Mouse (Mus musculus) cerebellum, adult (tissue): Measurements from ENCODE around the gene Ankrd22.

Experiments
- ATAC-seq: cut with Nextera tagmentation; 2 replicates; pipeline ENCODE4 v1.9.2; 2017; ENCODE audit warnings: mild to moderate bottlenecking, moderate library complexity, mixed read lengths; ENCODE audit not compliant: insufficient number of reproducible peaks, low FRiP score, low TSS enrichment

Gene Ankrd22

GRCm38 (mm10) chr19:34182490-34182889, 16.6 kb upstream of the Ankrd22 start:
- no peak for ATAC-seq

- ATAC-seq, result no peak
Observed at GRCm38 (mm10) chr19:34181234-34181633, 15.4 kb upstream of the Ankrd22 start.

- ATAC-seq, result no peak
Observed at GRCm38 (mm10) chr19:34180316-34180715, 14.5 kb upstream of the Ankrd22 start.

GRCm38 (mm10) chr19:34179136-34179535, 13.3 kb upstream of the Ankrd22 start:
- ATAC-seq, result no peak

- ATAC-seq, result no peak
Observed at GRCm38 (mm10) chr19:34174004-34174403, 8.2 kb upstream of the Ankrd22 start.

DNA sequence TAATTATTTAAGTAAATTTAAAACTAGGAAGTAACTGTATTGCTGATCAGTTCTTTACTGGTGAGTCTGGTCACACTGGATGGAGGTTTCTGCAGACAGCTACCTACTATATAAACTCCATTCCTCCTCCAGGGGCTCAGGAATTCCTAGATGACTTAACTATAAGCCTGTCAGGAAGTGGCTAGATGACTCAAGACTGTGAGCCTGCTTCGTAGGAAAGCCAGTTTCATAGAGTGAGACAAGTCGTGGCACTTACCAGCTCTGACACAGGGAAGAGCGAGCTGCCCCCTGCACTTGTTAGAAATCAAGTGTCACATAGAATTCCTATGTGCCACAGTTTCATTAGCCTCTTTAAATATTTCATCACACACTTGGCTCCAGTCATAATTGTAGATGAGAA, 5.3 kb upstream of the Ankrd22 start:
- no peak for ATAC-seq

DNA sequence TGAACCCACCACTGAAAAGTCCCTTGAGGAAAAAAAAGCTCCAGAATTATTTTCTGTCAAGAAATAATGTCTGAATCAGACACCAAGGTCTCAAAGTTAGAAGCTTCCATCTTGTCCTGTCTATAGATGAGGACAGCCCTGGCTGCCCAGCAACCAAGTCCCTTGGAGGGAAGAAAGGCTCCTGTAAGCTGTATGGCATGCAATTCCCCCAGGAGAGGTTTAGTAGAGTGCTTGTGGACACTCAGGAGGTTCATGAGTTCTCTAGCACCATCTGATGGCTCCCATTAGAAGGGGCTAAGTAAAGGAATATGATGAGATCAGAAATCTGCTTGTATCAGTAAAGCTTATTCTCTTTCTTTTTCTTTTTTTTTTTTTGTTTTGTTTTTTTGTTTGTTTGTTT, 3.3 kb upstream of the Ankrd22 start:
- ATAC-seq, result no peak

DNA sequence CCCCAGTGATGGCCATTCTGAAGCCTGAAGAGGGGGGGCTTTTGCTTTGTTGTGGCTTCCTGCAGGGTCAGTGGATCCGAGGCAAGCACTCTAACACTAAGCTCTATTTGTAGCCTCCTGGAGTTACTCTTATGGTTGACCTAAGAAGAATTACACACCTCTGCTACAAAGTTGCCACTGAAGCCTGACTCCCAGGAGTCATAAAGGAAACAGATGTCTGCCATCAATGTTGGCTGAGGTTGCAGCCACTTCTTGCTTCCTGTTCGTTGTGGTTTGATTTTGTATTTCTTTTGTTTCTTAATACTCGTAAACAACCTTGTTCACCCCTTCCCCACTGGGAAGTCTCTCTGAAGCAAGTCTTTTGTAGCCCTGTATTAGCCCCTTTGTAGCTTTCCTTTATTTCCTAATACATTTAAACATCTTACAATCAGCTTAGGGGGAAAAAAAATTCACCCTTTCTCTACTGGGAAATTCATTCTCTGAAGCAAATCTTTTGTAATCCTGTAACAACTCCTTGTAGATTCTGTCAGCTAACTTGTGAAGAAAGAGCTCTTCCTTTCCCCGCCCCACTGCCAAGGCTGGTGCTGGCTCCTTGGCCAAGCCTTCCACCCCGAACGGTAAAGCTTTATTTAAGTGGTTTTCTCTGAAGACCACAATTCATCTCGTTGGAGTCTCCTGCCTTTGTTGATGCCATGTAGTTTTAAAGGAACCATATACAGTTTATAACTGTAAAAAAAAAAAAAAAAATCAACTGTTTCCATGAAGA, 2.2 kb upstream of the Ankrd22 start:
- ATAC-seq, result no peak

DNA sequence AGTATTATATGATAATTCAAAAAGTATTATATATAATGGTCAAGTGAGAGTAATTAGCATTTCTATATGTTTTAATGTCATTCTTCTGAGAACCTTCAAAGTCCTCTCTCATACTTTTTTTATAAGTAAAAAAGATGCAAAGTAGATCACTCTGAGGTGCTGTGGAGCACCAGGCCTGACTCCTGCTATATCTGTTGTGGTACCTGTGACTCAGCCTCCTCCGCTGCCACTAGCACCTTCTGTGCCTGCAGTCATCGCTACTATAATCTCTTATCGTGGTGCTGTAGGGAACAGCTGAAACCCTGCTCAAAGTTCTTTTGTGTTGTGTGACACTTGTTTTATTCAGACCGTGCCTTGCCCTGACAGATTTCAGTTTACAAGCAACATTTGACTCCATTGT, 533 bp upstream of the Ankrd22 start:
- ATAC-seq, result no peak

- no peak for ATAC-seq
Observed at GRCm38 (mm10) chr19:34162693-34163092, 3.2 kb downstream of the Ankrd22 start.

- ATAC-seq, result no peak
Observed at GRCm38 (mm10) chr19:34153263-34154144, 12.3 kb downstream of the Ankrd22 start.

- no peak for ATAC-seq
Observed at GRCm38 (mm10) chr19:34151909-34152308, 13.9 kb downstream of the Ankrd22 start.

DNA sequence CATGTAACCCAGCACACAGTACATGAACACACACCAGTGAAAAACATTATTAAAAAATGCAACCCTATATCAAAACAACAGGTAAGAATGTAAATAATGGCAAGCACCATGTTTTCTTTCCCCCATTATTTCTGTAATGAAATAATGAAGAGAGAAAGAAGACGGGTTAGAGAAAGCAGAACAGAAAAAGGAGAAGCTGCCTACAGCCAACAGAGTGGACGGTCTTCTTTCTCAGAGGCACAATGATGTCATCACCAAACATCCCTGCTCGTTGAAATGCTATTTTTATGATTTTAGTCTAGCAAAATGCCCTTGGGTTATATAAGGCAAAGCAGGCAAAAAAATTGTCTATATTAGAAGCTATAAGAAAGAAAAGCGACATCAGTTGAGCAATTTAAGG, 17.4 kb downstream of the Ankrd22 start:
- no peak for ATAC-seq

GRCm38 (mm10) chr19:34139431-34140046, 26.3 kb downstream of the Ankrd22 start:
- no peak for ATAC-seq

DNA sequence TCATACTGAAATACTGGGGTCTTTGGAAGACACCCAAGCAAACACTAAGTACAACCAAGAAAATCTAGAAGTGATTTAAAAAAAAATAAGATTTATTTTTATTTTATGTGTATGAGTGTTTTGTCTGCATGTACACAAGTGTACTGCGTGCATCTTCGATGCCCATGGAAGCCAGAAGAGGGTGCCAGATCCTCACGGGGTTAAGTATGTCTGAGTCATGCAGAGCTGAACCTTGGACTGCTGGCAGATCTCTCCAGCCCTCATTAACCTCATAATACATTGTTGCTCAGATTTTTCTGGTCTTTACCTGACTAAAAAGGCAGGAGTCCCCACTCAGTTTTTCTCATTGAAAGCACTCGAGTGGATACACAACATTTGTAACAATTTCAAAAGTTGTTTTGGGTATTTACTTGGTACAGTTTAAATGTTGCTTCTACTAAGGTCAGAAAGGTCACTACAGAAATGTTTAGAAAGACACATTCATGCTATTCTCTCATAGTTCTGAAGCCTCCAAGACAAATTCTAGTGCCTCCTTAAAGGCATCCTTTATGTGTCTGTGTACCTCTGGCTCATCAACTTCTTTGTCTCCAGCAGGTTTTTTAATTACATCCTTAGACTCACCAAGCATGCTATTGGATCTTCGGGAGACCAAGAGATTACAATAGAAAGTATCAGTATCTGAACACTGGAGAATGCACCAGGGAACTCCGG, 27.0 kb downstream of the Ankrd22 start:
- ATAC-seq, result no peak

DNA sequence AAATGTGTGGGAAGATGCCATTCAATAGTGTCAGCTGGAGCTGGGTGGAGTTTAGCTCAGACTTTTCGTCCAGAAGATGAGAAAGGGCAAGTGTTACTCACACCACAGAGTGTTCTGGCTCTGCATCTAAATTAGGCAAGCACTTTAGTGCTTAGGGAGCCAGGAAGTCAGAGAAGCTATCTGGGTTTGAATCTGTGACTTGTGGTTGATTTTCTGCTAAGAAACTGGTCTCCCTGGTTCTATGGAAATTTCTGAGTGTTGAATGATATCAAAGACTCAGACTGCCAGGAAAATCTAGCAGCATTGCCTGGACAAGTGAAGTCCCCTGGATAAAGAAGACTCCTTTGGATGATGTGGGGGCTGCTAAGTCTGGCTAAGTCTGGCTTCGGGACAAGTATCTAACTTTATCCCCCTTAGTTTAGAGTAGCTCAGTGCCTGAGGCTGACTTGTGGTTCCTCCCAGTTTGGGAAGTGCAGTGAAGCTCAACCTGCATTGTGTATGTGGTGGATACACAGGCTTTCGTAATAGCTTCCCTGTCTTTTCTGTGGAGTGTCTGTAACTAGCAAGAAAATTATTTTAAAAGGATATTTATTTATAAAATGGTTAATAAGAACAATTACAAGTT, 45.6 kb downstream of the Ankrd22 start:
- no peak for ATAC-seq

DNA sequence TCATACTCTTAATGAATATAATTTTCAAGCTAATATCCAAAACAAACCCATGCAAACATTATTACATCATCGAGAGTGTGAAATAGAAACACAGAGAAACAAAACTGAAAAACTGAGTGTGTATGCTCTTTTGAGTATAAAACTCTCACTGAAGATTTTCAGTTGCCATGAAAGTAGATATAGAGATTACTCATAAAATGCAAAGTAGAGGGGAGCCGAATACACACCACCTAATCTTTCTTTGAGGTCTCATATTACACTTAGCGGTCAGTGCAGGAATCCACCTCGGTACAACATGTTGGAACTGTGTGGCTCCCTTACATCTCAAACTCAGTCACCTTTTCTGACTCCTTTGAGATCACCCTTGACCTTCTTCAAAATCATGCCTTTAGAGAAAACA, 46.2 kb downstream of the Ankrd22 start:
- no peak for ATAC-seq

GRCm38 (mm10) chr19:34119102-34119501, 46.8 kb downstream of the Ankrd22 start:
- no peak for ATAC-seq

DNA sequence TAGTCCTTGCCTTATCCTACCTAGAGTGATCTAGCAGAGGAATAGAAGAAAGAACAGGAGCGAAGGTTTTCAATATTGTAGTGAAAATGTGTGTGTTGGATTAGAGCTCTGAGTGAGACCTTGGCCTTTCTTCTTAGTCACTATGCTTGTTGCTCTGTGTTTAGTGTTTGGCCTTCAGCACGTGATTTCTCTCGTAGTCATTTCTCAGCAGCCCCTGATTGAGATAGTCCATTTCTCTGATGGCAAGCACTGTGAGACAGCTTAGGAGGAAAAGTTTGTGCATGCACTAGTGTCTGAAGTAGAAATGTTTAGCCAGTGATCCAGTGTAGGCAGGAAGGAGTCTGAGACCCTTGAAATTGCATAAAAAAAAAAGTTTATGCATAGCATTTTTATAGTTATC, 61.0 kb downstream of the Ankrd22 start:
- no peak for ATAC-seq

- ATAC-seq, result no peak
Observed at GRCm38 (mm10) chr19:34101888-34102287, 64.0 kb downstream of the Ankrd22 start.
